Mouse (Mus musculus): Measurements from ENCODE around the gene Schip1. TPM values are rescaled to one million over a fixed set of nuclear protein-coding genes. Genes with fewer than 3 reads are reported as not detected.

The Schip1 gene
- polyA plus RNA-seq, 1 experiment from 2014 or later: 2.3 TPM

DNA sequence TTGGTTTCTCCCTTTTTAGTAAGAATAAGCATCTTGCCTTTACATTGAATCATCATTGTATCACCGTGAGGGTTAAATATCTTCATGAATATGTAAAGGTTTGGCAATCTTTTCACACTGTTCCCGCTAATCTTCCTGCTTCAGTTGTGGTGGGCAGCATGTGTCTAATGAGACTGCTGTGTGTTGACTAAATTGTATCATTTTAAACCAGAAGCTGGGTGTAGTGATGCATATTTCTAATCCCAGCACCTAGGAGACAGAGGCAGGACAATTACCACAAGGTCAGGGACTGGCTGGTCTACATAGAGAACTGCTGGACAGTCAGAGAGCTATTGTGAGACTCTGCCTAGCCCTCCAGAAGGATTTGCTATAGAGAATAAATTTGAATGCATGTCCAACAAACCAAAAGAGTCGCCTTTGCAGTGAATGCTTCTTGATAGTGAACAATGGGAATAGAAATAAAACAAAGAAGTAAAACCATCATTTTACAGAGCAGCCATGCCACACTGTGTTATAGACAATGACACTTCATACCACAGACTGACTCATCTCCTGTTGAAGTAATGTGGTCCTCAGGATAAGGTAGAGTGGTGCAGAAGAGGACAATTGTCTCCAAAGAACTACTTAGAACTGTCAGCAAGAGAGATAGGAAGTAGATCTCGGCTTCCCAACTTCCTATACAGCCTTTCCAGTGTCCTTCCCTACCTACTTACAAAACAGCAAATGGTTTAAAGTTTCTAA, 137.7 kb downstream of the Schip1 start:
- H3K9me3 ChIP-seq (ENCODE audit: low read length): no peaks in the 10 kb centered on the region
- no peaks in the 10 kb centered on the region for H3K36me3 ChIP-seq (replicated peaks; ENCODE audit: insufficient read depth, low read length)
- WGBS (ENCODE audit: insufficient replicate concordance): 61% methylated on average over 4 of the region's 4 CpGs
- ATAC-seq (no peak), DNase-seq (no peak)
- no peaks in the 10 kb centered on the region for H3K4me1 ChIP-seq (ENCODE audit: insufficient read depth)
- no peak overlapping the region for H3K9ac ChIP-seq (replicated peaks)
- TF ChIP-seq CTCF (IDR thresholded peaks at IDR 0.05; ENCODE audit: low read depth) (no peak), EP300 (IDR thresholded peaks at IDR 0.05; ENCODE audit: low read depth) (no peak)
- no peak overlapping the region for H3K4me3 ChIP-seq (ENCODE audit: low read depth, low read length)
- no peak overlapping the region for H3K4me2 ChIP-seq (ENCODE audit: low read depth, low read length)
- no peak overlapping the region for H3K27ac ChIP-seq (ENCODE audit: low read depth)
- H3K27me3 ChIP-seq (ENCODE audit: insufficient read depth, low read length): no peaks in the 10 kb centered on the region

DNA sequence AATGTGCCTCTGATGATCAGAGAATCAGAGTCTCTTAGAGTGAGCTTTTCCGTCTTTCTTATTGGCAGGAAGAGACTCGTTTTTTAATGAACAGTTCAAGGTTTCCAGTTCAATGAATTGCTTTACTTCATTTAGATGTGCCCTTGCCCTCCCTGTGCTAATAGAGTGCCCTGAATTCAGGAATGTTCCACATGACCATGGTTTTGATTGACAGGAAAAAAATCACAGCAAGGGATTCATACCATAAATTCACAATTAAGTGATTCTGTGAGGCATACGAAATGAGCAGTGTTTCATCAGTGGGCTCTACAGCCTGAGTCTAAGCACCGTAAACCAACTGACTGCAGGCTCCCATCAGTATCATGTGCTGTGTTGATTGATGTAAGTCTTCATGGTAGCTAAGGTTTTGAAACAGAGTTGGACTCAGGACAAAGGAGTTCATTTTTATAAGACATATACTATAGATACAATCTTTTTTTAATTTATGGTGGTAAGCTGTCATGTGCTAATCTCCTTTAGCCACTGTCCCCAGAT, 139.4 kb downstream of the Schip1 start:
- Histone ChIP-seq H3K27ac (ENCODE audit: low read depth) (no peak overlapping the region), H3K27me3 (ENCODE audit: insufficient read depth, low read length) (no peaks in the 10 kb centered on the region), H3K36me3 (replicated peaks; ENCODE audit: insufficient read depth, low read length) (no peaks in the 10 kb centered on the region), H3K9me3 (ENCODE audit: low read length) (no peaks in the 10 kb centered on the region), H3K4me2 (ENCODE audit: low read depth, low read length) (no peak overlapping the region), H3K4me1 (ENCODE audit: insufficient read depth) (no peaks in the 10 kb centered on the region), H3K9ac (replicated peaks) (no peak overlapping the region), H3K4me3 (ENCODE audit: low read depth, low read length) (no peak overlapping the region)
- TF ChIP-seq EP300 (IDR thresholded peaks at IDR 0.05; ENCODE audit: low read depth) (no peak), CTCF (IDR thresholded peaks at IDR 0.05; ENCODE audit: low read depth) (no peak)
- ATAC-seq (no peak), DNase-seq (no peak)
- 68% methylated on average over 4 of the region's 4 CpGs for WGBS (ENCODE audit: insufficient replicate concordance)

DNA sequence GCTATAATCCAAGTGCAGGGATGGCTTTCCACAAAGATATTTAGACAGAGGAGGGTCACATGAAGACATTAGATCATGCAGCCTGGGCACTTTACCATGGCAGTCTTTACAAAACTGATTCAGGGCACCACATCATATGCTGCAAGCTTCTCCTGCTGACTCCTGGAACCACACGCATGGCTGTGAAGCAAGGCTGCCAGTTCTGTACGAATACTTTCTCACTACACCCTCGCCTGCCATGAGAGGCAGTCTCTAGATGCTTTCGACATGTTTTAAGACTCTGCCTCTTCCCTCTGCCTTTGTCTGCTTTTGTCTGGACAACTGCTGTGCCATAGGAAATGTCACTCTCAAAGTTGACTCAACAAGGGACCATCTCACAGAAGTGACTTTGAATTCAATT, 145.8 kb downstream of the Schip1 start:
- H3K9ac ChIP-seq (replicated peaks): no peak overlapping the region
- H3K9me3 ChIP-seq (ENCODE audit: low read length): no peaks in the 10 kb centered on the region
- no peak overlapping the region for H3K4me3 ChIP-seq (ENCODE audit: low read depth, low read length)
- no peaks in the 10 kb centered on the region for H3K4me1 ChIP-seq (ENCODE audit: insufficient read depth)
- H3K36me3 ChIP-seq (replicated peaks; ENCODE audit: insufficient read depth, low read length): no peaks in the 10 kb centered on the region
- no peak for TF ChIP-seq EP300 (IDR thresholded peaks at IDR 0.05; ENCODE audit: low read depth)
- TF ChIP-seq CTCF (IDR thresholded peaks at IDR 0.05; ENCODE audit: low read depth): no peak
- H3K27ac ChIP-seq (ENCODE audit: low read depth): no peak overlapping the region
- DNase-seq (no peak), ATAC-seq (no peak)
- WGBS (ENCODE audit: insufficient replicate concordance): 75% methylated on average over 4 of the region's 4 CpGs
- no peaks in the 10 kb centered on the region for H3K27me3 ChIP-seq (ENCODE audit: insufficient read depth, low read length)
- no peak overlapping the region for H3K4me2 ChIP-seq (ENCODE audit: low read depth, low read length)

GRCm38 (mm10) chr3:68221452-68221851, 156.8 kb downstream of the Schip1 start:
- Histone ChIP-seq H3K27me3 (ENCODE audit: insufficient read depth, low read length) (no peaks in the 10 kb centered on the region), H3K36me3 (replicated peaks; ENCODE audit: insufficient read depth, low read length) (no peaks in the 10 kb centered on the region), H3K4me2 (ENCODE audit: low read depth, low read length) (no peak overlapping the region), H3K4me1 (ENCODE audit: insufficient read depth) (no peaks in the 10 kb centered on the region), H3K9ac (replicated peaks) (no peak overlapping the region), H3K9me3 (ENCODE audit: low read length) (no peaks in the 10 kb centered on the region), H3K4me3 (ENCODE audit: low read depth, low read length) (no peak overlapping the region), H3K27ac (ENCODE audit: low read depth) (no peak overlapping the region)
- TF ChIP-seq CTCF (IDR thresholded peaks at IDR 0.05; ENCODE audit: low read depth) (no peak), EP300 (IDR thresholded peaks at IDR 0.05; ENCODE audit: low read depth) (no peak)
- ATAC-seq (no peak), DNase-seq (no peak)
- 55% methylated on average over 3 of the region's 3 CpGs for WGBS (ENCODE audit: insufficient replicate concordance)

DNA sequence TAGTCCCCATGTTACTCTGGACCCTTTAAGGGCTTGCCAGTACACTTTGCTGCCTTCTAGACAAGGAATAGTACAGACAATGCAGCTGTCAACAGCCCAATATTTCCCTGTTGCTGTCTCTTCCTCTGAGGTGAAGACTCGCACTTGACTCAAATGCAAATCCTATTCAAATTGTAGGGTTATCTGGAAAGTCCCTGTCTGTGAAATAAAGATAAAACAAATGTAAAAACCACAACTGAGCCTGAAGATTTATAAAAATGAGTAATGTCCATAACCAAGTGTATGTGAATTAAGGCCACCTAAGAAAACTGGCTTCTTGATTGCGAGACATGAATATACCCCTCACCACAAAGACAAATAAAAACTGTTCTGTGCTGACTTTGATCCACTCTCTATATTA, 175.3 kb downstream of the Schip1 start:
- H3K27me3 ChIP-seq (ENCODE audit: insufficient read depth, low read length): no peaks in the 10 kb centered on the region
- 66% methylated on average over 2 of the region's 2 CpGs for WGBS (ENCODE audit: insufficient replicate concordance)
- H3K36me3 ChIP-seq (replicated peaks; ENCODE audit: insufficient read depth, low read length): no peaks in the 10 kb centered on the region
- TF ChIP-seq CTCF (IDR thresholded peaks at IDR 0.05; ENCODE audit: low read depth) (no peak), EP300 (IDR thresholded peaks at IDR 0.05; ENCODE audit: low read depth) (no peak)
- no peak overlapping the region for H3K4me3 ChIP-seq (ENCODE audit: low read depth, low read length)
- H3K4me1 ChIP-seq (ENCODE audit: insufficient read depth): no peaks in the 10 kb centered on the region
- H3K4me2 ChIP-seq (ENCODE audit: low read depth, low read length): no peak overlapping the region
- ATAC-seq: no peak
- H3K27ac ChIP-seq (ENCODE audit: low read depth): no peak overlapping the region
- H3K9me3 ChIP-seq (ENCODE audit: low read length): no peaks in the 10 kb centered on the region
- no peak overlapping the region for H3K9ac ChIP-seq (replicated peaks)
- no peak for DNase-seq

DNA sequence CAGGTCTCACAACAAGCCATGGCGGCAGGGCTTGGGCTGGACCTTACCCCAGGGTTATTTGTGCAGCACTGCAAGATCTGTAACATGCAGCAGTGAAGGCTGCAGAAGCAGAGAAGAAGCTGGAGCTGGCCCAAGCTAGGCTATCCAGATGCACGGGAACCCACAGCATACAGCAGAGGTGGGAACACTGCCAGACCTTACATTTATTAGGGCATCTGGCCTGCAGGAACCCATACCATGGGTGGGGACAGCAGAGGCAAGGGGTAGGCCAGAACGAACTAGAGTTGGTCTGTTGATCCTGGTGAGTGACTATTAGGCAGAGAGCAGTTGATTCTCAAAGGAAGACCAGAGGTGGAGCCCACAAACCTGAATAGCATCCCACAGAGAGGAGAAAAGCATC, 178.6 kb downstream of the Schip1 start:
- H3K36me3 ChIP-seq (replicated peaks; ENCODE audit: insufficient read depth, low read length): no peaks in the 10 kb centered on the region
- no peak for DNase-seq

More for the DNA sequence above, 178.6 kb downstream of the Schip1 start:
- Histone ChIP-seq H3K27ac (ENCODE audit: low read depth) (no peak overlapping the region), H3K4me2 (ENCODE audit: low read depth, low read length) (no peak overlapping the region), H3K4me1 (ENCODE audit: insufficient read depth) (no peaks in the 10 kb centered on the region), H3K9me3 (ENCODE audit: low read length) (no peaks in the 10 kb centered on the region), H3K4me3 (ENCODE audit: low read depth, low read length) (no peak overlapping the region), H3K27me3 (ENCODE audit: insufficient read depth, low read length) (no peaks in the 10 kb centered on the region), H3K9ac (replicated peaks) (no peak overlapping the region)
- ATAC-seq: no peak
- TF ChIP-seq EP300 (IDR thresholded peaks at IDR 0.05; ENCODE audit: low read depth) (no peak), CTCF (IDR thresholded peaks at IDR 0.05; ENCODE audit: low read depth) (no peak)
- WGBS (ENCODE audit: insufficient replicate concordance): 62% methylated on average over 3 of the region's 3 CpGs
